9 mouse cellular contexts compared by ENCODE assay signal in the genomic region with DNA sequence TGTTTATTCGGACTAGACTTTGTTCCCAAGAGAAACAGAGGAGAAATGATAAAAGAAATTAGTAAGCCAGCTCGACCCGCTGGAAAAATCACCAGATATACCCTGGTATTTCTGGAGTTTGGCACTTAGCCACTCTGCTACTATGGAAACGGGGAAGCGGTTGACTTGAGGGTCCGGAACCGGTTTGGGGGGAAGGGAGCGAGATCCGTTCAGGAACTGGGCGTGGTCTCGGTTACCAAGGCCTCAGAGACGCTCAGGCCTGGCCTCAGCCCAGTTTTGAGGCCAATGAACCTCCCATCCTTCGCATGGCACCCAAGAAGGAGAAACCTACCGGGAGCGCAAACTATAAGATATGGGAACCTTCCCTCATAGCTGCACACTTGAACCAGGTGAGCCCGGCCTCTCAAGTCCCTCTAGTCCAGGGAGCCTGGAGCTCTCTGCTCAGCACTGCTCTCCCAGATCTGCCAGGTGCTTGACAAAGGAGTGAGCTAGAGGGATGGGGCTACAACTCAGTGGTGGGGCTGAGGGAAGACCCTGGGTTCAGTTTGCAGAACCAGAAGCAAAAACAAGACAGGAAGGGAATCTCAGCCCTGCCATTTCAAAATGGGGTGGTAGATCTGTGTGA. TPM values are rescaled to one million over a fixed set of nuclear protein-coding genes. Genes with fewer than 3 reads are reported as not detected.
DNase-seq lines count a peak whose midpoint lies in the region; ATAC-seq lines count a peak whose summit lies in the region.
"Had no signal": no experiment of that assay in that cellular context is flagged by ENCODE, and none has a peak within 500 bp of the region (broad histone marks: within the 10 kb centered on the region; RNA-seq: fewer than 3 reads in every experiment).

Gene Spag17, plus strand, starts transcription at position 220 of the 625 bp plus-strand sequence.

- WGBS in hindbrain, embryonic 11.5 days: 43% methylated on average over 16 of the region's 16 CpGs
- WGBS in hindbrain, embryonic 12.5 days: 46% methylated on average over 16 of the region's 16 CpGs
- WGBS in limb, embryonic 12.5 days: 44% methylated on average over 16 of the region's 16 CpGs

- no peak within 1 kb of the TSS for H3K9ac ChIP-seq in hindbrain, embryonic 11.5 days (ENCODE audit: low read depth, low read length)
- H3K9ac ChIP-seq in hindbrain, embryonic 12.5 days: no peak within 1 kb of the TSS
- no peak within 1 kb of the TSS for H3K9ac ChIP-seq in limb, embryonic 12.5 days (replicated peaks)

- H3K27me3 ChIP-seq in hindbrain, embryonic 11.5 days (ENCODE audit: control insufficient read depth, insufficient read depth, low read length): no peaks in the 10 kb centered on the region
- no peaks in the 10 kb centered on the region for H3K27me3 ChIP-seq in hindbrain, embryonic 12.5 days
- H3K27me3 ChIP-seq in limb, embryonic 12.5 days: no peaks in the 10 kb centered on the region

- ATAC-seq in hindbrain, embryonic 11.5 days (ENCODE audit: low FRiP score): no peak
- no peak for ATAC-seq in hindbrain, embryonic 12.5 days (ENCODE audit: low FRiP score)
- ATAC-seq in limb, embryonic 12.5 days (ENCODE audit: insufficient number of reproducible peaks, insufficient read depth, low FRiP score, low TSS enrichment, low read depth): no peak

- H3K27ac ChIP-seq in hindbrain, embryonic 11.5 days (ENCODE audit: low read depth, low read length): no peak within 1 kb of the TSS
- H3K27ac ChIP-seq in hindbrain, embryonic 12.5 days: no peak within 1 kb of the TSS
- no peak within 1 kb of the TSS for H3K27ac ChIP-seq in limb, embryonic 12.5 days

- no peaks in the 10 kb centered on the region for H3K4me1 ChIP-seq in hindbrain, embryonic 11.5 days (replicated peaks; ENCODE audit: control insufficient read depth, insufficient read depth, low read length)
- H3K4me1 ChIP-seq in hindbrain, embryonic 12.5 days: no peaks in the 10 kb centered on the region
- peaks cover 6% of the 10 kb centered on the region; the same call in 1 of the 2 replicates for H3K4me1 ChIP-seq in limb, embryonic 12.5 days (replicated peaks)

- no peak within 1 kb of the TSS for H3K4me3 ChIP-seq in hindbrain, embryonic 11.5 days (ENCODE audit: low read depth, low read length)
- no peak within 1 kb of the TSS for H3K4me3 ChIP-seq in hindbrain, embryonic 12.5 days
- H3K4me3 ChIP-seq in limb, embryonic 12.5 days (replicated peaks): no peak within 1 kb of the TSS

- intact Hi-C loops in heart, postnatal 25 days (cut with DNase I): no loop called here

- no peaks in the 10 kb centered on the region for H3K9me3 ChIP-seq in hindbrain, embryonic 11.5 days (ENCODE audit: control insufficient read depth, low read length)
- H3K9me3 ChIP-seq in hindbrain, embryonic 12.5 days (replicated peaks): no peaks in the 10 kb centered on the region
- H3K9me3 ChIP-seq in limb, embryonic 12.5 days: no peaks in the 10 kb centered on the region

- H3K36me3 ChIP-seq in hindbrain, embryonic 11.5 days (ENCODE audit: control insufficient read depth, insufficient read depth, low read length): no peaks in the 10 kb centered on the region
- H3K36me3 ChIP-seq in hindbrain, embryonic 12.5 days: no peaks in the 10 kb centered on the region
- no peaks in the 10 kb centered on the region for H3K36me3 ChIP-seq in limb, embryonic 12.5 days
- H3K36me3 ChIP-seq: G1E had no signal

- H3K4me2 ChIP-seq in hindbrain, embryonic 11.5 days (replicated peaks; ENCODE audit: low read depth, low read length): no peak within 1 kb of the TSS
- H3K4me2 ChIP-seq in hindbrain, embryonic 12.5 days (replicated peaks): no peak within 1 kb of the TSS
- H3K4me2 ChIP-seq in limb, embryonic 12.5 days: peak within 1 kb of the TSS; percentile 6; the same call in 1 of the 2 replicates

- peak; percentile 6 for DNase-seq in hindbrain, embryonic 11.5 days (ENCODE audit: low spot score)
- peak; percentile 7 for DNase-seq in embryo, embryonic 10.5 days (ENCODE audit: low spot score)
- DNase-seq in heart, postnatal 25 days (ENCODE audit: low spot score): peak; percentile 17
- peak; percentile 2 for DNase-seq in retina, embryonic 14.5 days (ENCODE audit: low spot score)
- no peak for DNase-seq in cerebellum, adult 9-11 months
- no peak for DNase-seq in spleen, postnatal 36 days (ENCODE audit: low spot score in 2 of 2)

RNA-seq across cellular contexts. Expression of gene Spag17, which starts in this region (rescaled TPM):
- 1.2 and 1.5 TPM in 2 replicates for polyA plus RNA-seq in hindbrain, embryonic 11.5 days (2014; fragmentation: Nextera tagmentation; extraction: Ambion mirVana)
- 0.58 and 2.1 TPM in 2 replicates for polyA plus RNA-seq in hindbrain, embryonic 12.5 days (2016; fragmentation: Nextera tagmentation; extraction: Ambion mirVana)
- total RNA-seq in heart, postnatal 25 days (2021): not detected
- 0.60 and 0.99 TPM in 2 replicates for polyA plus RNA-seq in limb, embryonic 12.5 days (2016; fragmentation: Nextera tagmentation; extraction: Ambion mirVana)
- polyA plus RNA-seq: G1E had no signal

Comparison
In these comparisons a context has a peak if more than half of its experiments do, and no peak if none do; other contexts are left out.
1. Peak in DNase-seq in heart, postnatal 25 days; RNA of the gene not detected or under 1 TPM.
2. DNase-seq: peak in hindbrain, embryonic 11.5 days (single experiment), embryo, embryonic 10.5 days (single experiment) and retina, embryonic 14.5 days (single experiment); none in cerebellum, adult 9-11 months (single experiment) and spleen, postnatal 36 days (0 of 2).